In genomic region chr1:58270807-58271569, GRCm38 (mm10) we compare ENCODE assay signal across 8 mouse cellular contexts. TPM values are rescaled to one million over a fixed set of nuclear protein-coding genes. Genes with fewer than 3 reads are reported as not detected.
DNase-seq lines count a peak whose midpoint lies in the region; ATAC-seq and TF ChIP-seq lines count a peak whose summit lies in the region.

No protein-coding gene starts in this region.

- H3K4me3 ChIP-seq in forebrain, embryonic 15.5 days, result no peak overlapping the region
- no peak overlapping the region for H3K4me3 ChIP-seq in forebrain, embryonic 12.5 days (replicated peaks)
- H3K4me3 ChIP-seq in kidney, postnatal 0 days (replicated peaks; ENCODE audit: low read depth, low read length), result no peak overlapping the region

- no peaks in the 10 kb centered on the region for H3K4me1 ChIP-seq in forebrain, embryonic 15.5 days
- no peaks in the 10 kb centered on the region for H3K4me1 ChIP-seq in forebrain, embryonic 12.5 days
- H3K4me1 ChIP-seq in kidney, postnatal 0 days (replicated peaks; ENCODE audit: insufficient read depth, low read length), result no peaks in the 10 kb centered on the region

- H3K4me2 ChIP-seq in forebrain, embryonic 15.5 days (replicated peaks), result no peak overlapping the region
- no peak overlapping the region for H3K4me2 ChIP-seq in forebrain, embryonic 12.5 days
- H3K4me2 ChIP-seq in kidney, postnatal 0 days (ENCODE audit: low read length), result no peak overlapping the region

- 62% methylated on average over 6 of the region's 6 CpGs for WGBS in forebrain, embryonic 15.5 days
- 63% methylated on average over 6 of the region's 6 CpGs for WGBS in forebrain, embryonic 12.5 days
- WGBS in kidney, postnatal 0 days, result 59% methylated on average over 6 of the region's 6 CpGs

- DNase-seq in A20 (ENCODE audit: low read depth, low spot score), result peak; percentile 58
- DNase-seq in adrenal gland, postnatal 36 days, result peak; percentile 30 to 57
- peak; percentile 59 for DNase-seq in fibroblast of lung, adult 2 months (ENCODE audit: low read depth)
- peak; percentile 89 for DNase-seq in kidney, postnatal 0 days (ENCODE audit: low spot score)
- peak; percentile 16 for DNase-seq in lung, postnatal 25 days (ENCODE audit: low spot score)
- peak; percentile 37 for DNase-seq in right cerebral cortex, postnatal 25 days

- peak; percentile 84 for TF ChIP-seq CTCF in kidney, postnatal 0 days (IDR thresholded peaks at IDR 0.05; ENCODE audit: low read depth)

- ATAC-seq in forebrain, embryonic 15.5 days (replicated peaks), result peak; percentile 63
- no peak for ATAC-seq in forebrain, embryonic 12.5 days (ENCODE audit: low FRiP score)
- ATAC-seq in kidney, postnatal 0 days (replicated peaks; ENCODE audit: low FRiP score, low read depth), result no peak

- no peaks in the 10 kb centered on the region for H3K9me3 ChIP-seq in forebrain, embryonic 15.5 days
- H3K9me3 ChIP-seq in forebrain, embryonic 12.5 days, result no peaks in the 10 kb centered on the region
- no peaks in the 10 kb centered on the region for H3K9me3 ChIP-seq in kidney, postnatal 0 days (replicated peaks; ENCODE audit: low read length)

- no peak overlapping the region for H3K27ac ChIP-seq in forebrain, embryonic 15.5 days (replicated peaks)
- H3K27ac ChIP-seq in forebrain, embryonic 12.5 days, result no peak overlapping the region
- no peak overlapping the region for H3K27ac ChIP-seq in kidney, postnatal 0 days

- no peak overlapping the region for H3K9ac ChIP-seq in forebrain, embryonic 15.5 days (replicated peaks)
- no peak overlapping the region for H3K9ac ChIP-seq in forebrain, embryonic 12.5 days
- H3K9ac ChIP-seq in kidney, postnatal 0 days (ENCODE audit: low read depth, low read length), result no peak overlapping the region

- no peaks in the 10 kb centered on the region for H3K27me3 ChIP-seq in forebrain, embryonic 15.5 days
- no peaks in the 10 kb centered on the region for H3K27me3 ChIP-seq in forebrain, embryonic 12.5 days
- H3K27me3 ChIP-seq in kidney, postnatal 0 days (ENCODE audit: insufficient read depth, low read length), result no peaks in the 10 kb centered on the region

- H3K36me3 ChIP-seq in forebrain, embryonic 15.5 days, result no peaks in the 10 kb centered on the region
- H3K36me3 ChIP-seq in forebrain, embryonic 12.5 days (replicated peaks), result no peaks in the 10 kb centered on the region
- no peaks in the 10 kb centered on the region for H3K36me3 ChIP-seq in kidney, postnatal 0 days (ENCODE audit: insufficient read depth, low read length)

RNA-seq across cellular contexts. Expression of gene Aox2, which starts 7.1 kb away (rescaled TPM):
- not detected in 2 replicates for polyA plus RNA-seq in forebrain, embryonic 15.5 days (2015; fragmentation: Nextera tagmentation; extraction: Ambion mirVana)
- 0.09 and 0.15 TPM in 2 replicates for polyA plus RNA-seq in forebrain, embryonic 12.5 days (2016; fragmentation: Nextera tagmentation; extraction: Ambion mirVana)
- under 1 TPM; 0.30 to 0.86 TPM for total RNA-seq in adrenal gland, postnatal 36 days (2021)
- 0.08 and 0.09 TPM in 2 replicates for polyA plus RNA-seq in kidney, postnatal 0 days (2015; fragmentation: Nextera tagmentation; extraction: Ambion mirVana)

Comparison
In these comparisons a context has a peak if more than half of its experiments do, and no peak if none do; other contexts are left out.
1. DNase-seq: peak in every context shown above with its lines; median percentile 89 in kidney, postnatal 0 days; 59 in fibroblast of lung, adult 2 months; 58 in A20; 44 in adrenal gland, postnatal 36 days; 37 in right cerebral cortex, postnatal 25 days; 16 in lung, postnatal 25 days.